Mouse (Mus musculus) naive thymus-derived CD4-positive, alpha-beta T cell, adult 5 months (primary cell): ENCODE results near the gene Phf21b. TPM values are rescaled to one million over a fixed set of nuclear protein-coding genes. Genes with fewer than 3 reads are reported as not detected.

Source experiments
- polyA plus RNA-seq: library from polyadenylated mRNA; unstranded; fragments of 100-300 nt; shearing (Covaris generic); gene quantifications from one replicate; pipeline ENCODE4 v1.2.1, GENCODE M21; 2017

The Phf21b gene
- 1.5 TPM for polyA plus RNA-seq

GRCm38 (mm10) chr15:84856006-84856995, at the start of gene Phf21b:
Gene Phf21b (minus strand): TSS chr15:84856049.

Other genes starting within 250 kb of the Phf21b start
- not detected for gene Prr5, start 186.4 kb downstream of the Phf21b start, polyA plus RNA-seq
- gene Arhgap8, start 136.0 kb downstream of the Phf21b start, polyA plus RNA-seq: not detected
- gene Gm29666, start 64.0 kb upstream of the Phf21b start, polyA plus RNA-seq: 0.24 TPM
- 96.0 TPM for gene Nup50, start 67.4 kb upstream of the Phf21b start, polyA plus RNA-seq
- 25.1 TPM for gene 5031439G07Rik, start 132.5 kb upstream of the Phf21b start, polyA plus RNA-seq
- gene Upk3a, start 161.1 kb upstream of the Phf21b start, polyA plus RNA-seq: not detected
- 69.1 TPM for gene Fam118a, start 172.9 kb upstream of the Phf21b start, polyA plus RNA-seq